Mouse (Mus musculus) small intestine, adult 2 months (tissue): ENCODE measurements around the gene Gnat1. TPM values are rescaled to one million over a fixed set of nuclear protein-coding genes. Genes with fewer than 3 reads are reported as not detected.

Experiments
- H3K27ac ChIP-seq: fragments of 200-500 bp; 2 replicates; pipeline ENCODE4 v1.5.1; 2012; ENCODE audit warnings: low read depth, low read length, control low read depth, inconsistent platforms; ENCODE audit not compliant: insufficient read depth
- H3K27me3 ChIP-seq: fragments of 200-500 bp; 2 replicates; pipeline ENCODE4 v1.6.1; 2012; ENCODE audit warnings: mild to moderate bottlenecking, moderate library complexity, low read length, inconsistent platforms; ENCODE audit not compliant: control insufficient read depth, insufficient read depth
- H3K36me3 ChIP-seq: fragments of 200-500 bp; 2 replicates; pipeline ENCODE4 v1.6.1; 2012; ENCODE audit warnings: mild to moderate bottlenecking, low read length, control low read depth, inconsistent platforms; ENCODE audit not compliant: control insufficient read depth, insufficient read depth
- H3K4me1 ChIP-seq: fragments of 200-500 bp; 2 replicates; pipeline ENCODE4 v1.6.1; 2012; ENCODE audit warnings: low read length, inconsistent platforms, mixed read lengths; ENCODE audit not compliant: control insufficient read depth, insufficient read depth, insufficient read length
- H3K4me3 ChIP-seq: fragments of 200-500 bp; 2 replicates; pipeline ENCODE4 v1.5.1; 2012; ENCODE audit warnings: low read depth, mild to moderate bottlenecking, control low read depth, inconsistent platforms, low read length, moderate library complexity
- CTCF ChIP-seq: fragments of 200-500 bp; IDR thresholded peaks from 2 replicates; pipeline ENCODE4 v1.5.1; 2012; ENCODE audit warnings: low read depth, mild to moderate bottlenecking, control low read depth, inconsistent platforms, low read length, moderate library complexity, mixed read lengths; ENCODE audit not compliant: insufficient replicate concordance, insufficient read length; ENCODE audit errors: extremely low read depth
- POLR2A ChIP-seq: fragments of 200-500 bp; IDR thresholded peaks from 2 replicates; pipeline ENCODE4 v1.6.1; 2012; ENCODE audit warnings: low read depth, mild to moderate bottlenecking, control low read depth, inconsistent platforms, low read length, moderate library complexity
- WGBS: fragments of 180-500 bp; shearing (Covaris S2); methylation state at CpG from one replicate; pipeline ENCODE4 v1.1.7; 2018; 5-methylcytosine and 5-hydroxymethylcytosine counted together
- polyA plus RNA-seq: library from polyadenylated mRNA; depleted of rRNA; stranded (reverse); fragments of >200 nt; gene quantifications from 2 replicates; pipeline ENCODE4 v1.2.3, GENCODE M21; 2012

Gene Gnat1
- polyA plus RNA-seq, 1 experiment: 0.13 TPM

DNA sequence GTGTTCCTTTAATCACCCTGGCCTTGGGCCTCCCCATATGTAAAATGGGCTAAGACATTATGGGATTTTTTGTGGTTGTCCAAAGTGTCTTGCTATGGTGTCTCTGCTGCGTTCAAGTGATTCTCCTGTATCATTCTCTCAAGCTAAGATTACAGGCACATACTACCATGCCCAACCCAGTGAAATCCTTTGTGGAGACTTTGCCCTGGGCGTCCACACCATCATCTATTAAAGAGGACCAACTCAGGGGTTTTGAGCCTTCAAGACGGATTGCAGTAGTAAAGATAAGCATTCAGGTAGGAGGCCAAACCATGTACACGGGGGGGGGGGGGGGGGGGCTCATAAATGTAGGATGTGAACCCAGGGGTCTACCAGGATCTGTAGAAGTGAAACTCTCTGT, 24.9 kb downstream of the Gnat1 start:
- Histone ChIP-seq H3K4me1 (peaks cover 15% of the 10 kb centered on the region), H3K27me3 (no peaks in the 10 kb centered on the region), H3K4me3 (no peak overlapping the region), H3K27ac (peak overlapping the region; percentile 90), H3K36me3 (no peaks in the 10 kb centered on the region)
- 26% methylated on average over 4 of the region's 4 CpGs for WGBS
- TF ChIP-seq CTCF (no peak), POLR2A (no peak)

DNA sequence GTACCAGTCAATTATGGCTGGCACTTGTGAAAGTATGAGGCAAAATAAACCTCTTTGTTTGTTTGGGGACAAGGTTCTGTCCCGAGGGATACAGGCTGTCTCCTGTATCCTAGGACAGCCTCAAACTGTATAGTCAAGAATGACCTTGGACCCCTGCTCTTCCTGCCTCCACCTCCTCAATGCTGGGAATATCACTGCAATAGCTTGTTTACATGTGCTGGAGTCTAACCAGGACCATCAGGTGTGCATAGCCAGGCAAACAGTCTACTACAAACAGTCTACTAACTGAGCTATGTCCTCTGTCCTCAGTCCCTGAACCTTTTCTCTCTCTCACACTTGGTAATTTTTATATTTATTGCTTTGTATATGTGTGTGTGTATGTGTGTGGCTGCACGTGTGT, 26.0 kb downstream of the Gnat1 start:
- Histone ChIP-seq H3K27ac (peak overlapping the region; percentile 40), H3K27me3 (no peaks in the 10 kb centered on the region), H3K4me1 (peaks cover 15% of the 10 kb centered on the region), H3K4me3 (no peak overlapping the region), H3K36me3 (no peaks in the 10 kb centered on the region)
- 49% methylated on average over 2 of the region's 2 CpGs for WGBS
- TF ChIP-seq CTCF (no peak), POLR2A (no peak)

DNA sequence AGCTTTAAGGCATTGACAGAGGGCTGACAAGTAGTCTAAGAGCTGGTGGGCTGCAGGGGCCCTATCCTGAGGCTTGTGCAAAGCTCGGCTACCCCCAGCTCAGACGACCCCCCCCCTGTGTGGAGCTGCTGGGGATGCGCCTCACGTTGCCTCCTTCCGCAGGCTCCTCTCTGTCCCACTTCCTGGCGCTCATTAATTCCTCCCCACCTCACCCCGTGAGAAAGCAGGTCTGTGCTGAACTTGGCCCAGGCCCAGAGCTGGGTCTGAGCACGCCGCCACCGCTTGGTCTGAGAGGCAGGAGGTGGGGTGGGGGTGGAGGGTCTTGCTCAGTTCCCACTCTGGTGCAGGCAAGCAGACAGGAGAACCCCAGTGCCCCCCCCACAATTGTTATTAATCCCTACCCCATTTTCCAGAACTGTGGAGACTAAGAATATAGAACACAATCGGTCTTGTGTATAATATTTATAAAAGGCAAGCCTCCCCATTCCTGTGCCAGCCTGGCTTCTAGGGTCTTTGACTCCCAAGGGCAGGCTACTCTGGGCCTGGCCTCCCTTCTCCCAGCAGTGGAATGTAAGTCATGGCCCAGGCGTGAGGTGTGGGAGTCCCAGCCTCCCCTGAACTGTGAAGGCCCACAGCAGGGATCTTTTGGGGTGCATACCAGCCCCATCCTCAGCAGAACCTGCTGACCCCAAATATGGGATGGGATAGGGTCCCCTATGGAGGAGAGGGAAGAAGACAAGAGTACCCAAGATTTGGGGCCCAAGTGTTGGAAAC, 28.6 kb downstream of the Gnat1 start:
- no peak for TF ChIP-seq POLR2A
- TF ChIP-seq CTCF: no peak
- H3K27me3 ChIP-seq: no peaks in the 10 kb centered on the region
- peaks cover 13% of the 10 kb centered on the region for H3K4me1 ChIP-seq
- WGBS: 59% methylated on average over 12 of the region's 12 CpGs
- H3K27ac ChIP-seq: no peak overlapping the region
- no peaks in the 10 kb centered on the region for H3K36me3 ChIP-seq
- H3K4me3 ChIP-seq: no peak overlapping the region

DNA sequence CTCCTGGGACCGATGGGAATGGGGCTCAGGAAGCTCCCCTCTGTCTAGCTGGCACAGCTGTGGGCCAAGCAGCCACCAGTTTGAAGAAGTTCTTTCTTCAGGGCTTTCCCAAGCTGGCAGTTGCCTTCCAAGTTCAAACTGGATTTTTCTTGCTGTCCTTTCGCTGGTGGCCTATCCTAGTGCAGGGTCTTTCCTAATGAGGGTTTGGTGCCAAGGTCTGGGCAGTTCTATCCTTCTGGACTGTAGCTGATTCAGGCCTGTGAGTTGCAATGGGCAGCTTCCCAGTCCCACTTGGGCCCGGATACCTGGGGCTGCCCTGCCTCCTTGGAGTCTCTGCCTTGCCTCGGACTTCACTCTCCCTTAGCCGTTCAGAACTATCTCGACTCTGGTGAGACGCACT, 29.3 kb downstream of the Gnat1 start:
- H3K4me3 ChIP-seq: no peak overlapping the region
- H3K36me3 ChIP-seq: no peaks in the 10 kb centered on the region
- WGBS: 77% methylated on average over 7 of the region's 7 CpGs
- peaks cover 13% of the 10 kb centered on the region; the same call in 1 of the 2 replicates for H3K4me1 ChIP-seq
- H3K27me3 ChIP-seq: no peaks in the 10 kb centered on the region
- TF ChIP-seq POLR2A (no peak), CTCF (no peak)
- H3K27ac ChIP-seq: no peak overlapping the region

DNA sequence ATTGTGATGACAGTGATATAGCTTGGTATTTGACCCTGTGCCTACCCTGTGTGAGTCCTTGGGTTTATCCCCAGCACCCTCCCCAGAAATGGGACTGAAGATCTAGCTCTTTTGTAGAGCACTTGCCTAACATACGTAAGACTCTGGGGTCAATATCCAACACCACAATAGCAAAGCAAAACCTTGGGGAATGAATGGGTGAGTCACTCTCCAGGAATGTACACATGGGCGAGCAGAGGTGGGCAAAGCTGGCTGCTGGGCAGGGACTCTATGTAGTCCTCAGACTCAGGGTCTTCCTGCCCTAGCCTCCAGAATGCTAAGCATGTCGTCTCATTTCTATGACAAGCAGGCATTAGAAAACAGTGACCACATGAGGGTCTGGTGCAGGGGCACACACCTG, 30.7 kb downstream of the Gnat1 start:
- TF ChIP-seq POLR2A: no peak
- TF ChIP-seq CTCF: no peak
- H3K4me3 ChIP-seq: no peak overlapping the region
- no peaks in the 10 kb centered on the region for H3K36me3 ChIP-seq
- H3K4me1 ChIP-seq: peaks cover 5% of the 10 kb centered on the region; the same call in 1 of the 2 replicates
- H3K27ac ChIP-seq: no peak overlapping the region
- 56% methylated on average over 3 of the region's 3 CpGs for WGBS
- no peaks in the 10 kb centered on the region for H3K27me3 ChIP-seq

DNA sequence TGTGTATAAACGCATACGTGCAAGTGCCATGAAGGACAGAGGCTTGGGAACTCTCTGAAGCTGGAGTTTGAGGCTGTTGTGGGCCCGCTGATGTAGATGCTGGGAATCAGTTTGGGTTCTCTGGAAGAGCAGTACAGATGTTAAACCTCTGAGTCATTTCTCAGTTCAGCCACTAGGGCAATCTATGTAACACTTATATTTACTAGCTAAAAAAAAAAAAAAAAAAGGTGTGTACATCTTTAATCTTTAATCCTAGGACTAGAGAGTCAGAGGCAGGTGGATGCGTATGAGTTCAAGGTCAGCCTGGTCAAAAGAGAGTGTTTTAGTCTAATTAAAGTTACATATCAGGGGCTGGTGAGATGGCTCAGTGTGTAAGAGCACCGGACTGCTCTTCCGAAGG, 32.5 kb downstream of the Gnat1 start:
- Histone ChIP-seq H3K27me3 (no peaks in the 10 kb centered on the region), H3K36me3 (no peaks in the 10 kb centered on the region), H3K4me1 (peaks cover 3% of the 10 kb centered on the region; the same call in 1 of the 2 replicates), H3K4me3 (no peak overlapping the region), H3K27ac (no peak overlapping the region)
- TF ChIP-seq POLR2A (no peak), CTCF (no peak)
- 74% methylated on average over 6 of the region's 6 CpGs for WGBS

DNA sequence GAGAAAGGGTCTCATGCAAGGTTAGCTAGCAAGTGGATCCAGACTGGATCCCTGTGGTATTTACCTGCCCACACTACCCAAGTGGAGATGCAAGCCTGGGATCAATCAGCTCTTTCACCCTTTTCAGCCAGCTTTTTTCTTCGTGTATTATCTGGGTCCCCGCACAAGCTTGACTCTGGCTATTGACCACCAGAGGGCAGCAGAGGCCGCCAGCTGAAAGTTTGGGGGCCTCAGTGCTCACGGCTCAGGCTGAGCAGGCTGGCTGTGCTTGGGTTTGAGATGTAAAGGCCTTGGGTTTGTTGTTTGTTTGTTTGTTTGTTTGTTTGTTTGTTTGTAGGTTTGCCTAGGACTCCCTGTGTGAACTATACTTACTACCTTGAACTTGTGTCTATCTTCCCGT, 33.9 kb downstream of the Gnat1 start:
- no peaks in the 10 kb centered on the region for H3K36me3 ChIP-seq
- H3K4me3 ChIP-seq: no peak overlapping the region
- peaks cover 3% of the 10 kb centered on the region; the same call in 1 of the 2 replicates for H3K4me1 ChIP-seq
- TF ChIP-seq POLR2A: no peak
- peak; percentile 99 for TF ChIP-seq CTCF
- 12% methylated on average over 5 of the region's 5 CpGs for WGBS
- peak overlapping the region; percentile 42 for H3K27ac ChIP-seq
- H3K27me3 ChIP-seq: no peaks in the 10 kb centered on the region
